Mouse (Mus musculus): Measurements from ENCODE around the gene Tas2r143. TPM values are rescaled to one million over a fixed set of nuclear protein-coding genes. Genes with fewer than 3 reads are reported as not detected.

Tas2r143 gene
- polyA plus RNA-seq, 1 experiment from 2014 or later, result not detected

- Histone ChIP-seq H3K4me2 (replicated peaks) (no peak overlapping the region), H3K27ac (no peak overlapping the region), H3K9ac (no peak overlapping the region), H3K36me3 (no peaks in the 10 kb centered on the region), H3K4me1 (peaks cover 14% of the 10 kb centered on the region), H3K4me3 (no peak overlapping the region), H3K9me3 (no peaks in the 10 kb centered on the region), H3K27me3 (no peaks in the 10 kb centered on the region)
- ATAC-seq (ENCODE audit: low FRiP score, low read depth), result peak; percentile 30; the same call in 1 of the 2 replicates
- 34% methylated on average over 2 of the region's 2 CpGs for WGBS
Measured at GRCm38 (mm10) chr6:42381221-42381620, 18.8 kb upstream of the Tas2r143 start.

GRCm38 (mm10) chr6:42381916-42382381 lies 18.1 kb upstream of the Tas2r143 start:
- 68% methylated on average over 9 of the region's 9 CpGs for WGBS
- H3K9ac ChIP-seq, result no peak overlapping the region
- H3K4me1 ChIP-seq, result peaks cover 14% of the 10 kb centered on the region
- peak overlapping the region; percentile 49; the same call in 1 of the 2 replicates for H3K27ac ChIP-seq
- no peak for ATAC-seq (ENCODE audit: low FRiP score, low read depth)
- H3K4me2 ChIP-seq (replicated peaks), result no peak overlapping the region
- no peaks in the 10 kb centered on the region for H3K27me3 ChIP-seq
- H3K9me3 ChIP-seq, result no peaks in the 10 kb centered on the region
- no peak overlapping the region for H3K4me3 ChIP-seq
- no peaks in the 10 kb centered on the region for H3K36me3 ChIP-seq

- Histone ChIP-seq H3K9me3 (no peaks in the 10 kb centered on the region), H3K36me3 (no peaks in the 10 kb centered on the region), H3K4me2 (replicated peaks) (no peak overlapping the region), H3K4me1 (peaks cover 14% of the 10 kb centered on the region), H3K27ac (no peak overlapping the region), H3K27me3 (no peaks in the 10 kb centered on the region), H3K9ac (no peak overlapping the region), H3K4me3 (no peak overlapping the region)
- ATAC-seq (ENCODE audit: low FRiP score, low read depth), result no peak
- WGBS, result 92% methylated on average over 5 of the region's 5 CpGs
Measured at GRCm38 (mm10) chr6:42383360-42383759, 16.7 kb upstream of the Tas2r143 start.

- 72% methylated on average over 4 of the region's 4 CpGs for WGBS
- Histone ChIP-seq H3K9me3 (no peaks in the 10 kb centered on the region), H3K27me3 (no peaks in the 10 kb centered on the region), H3K27ac (no peak overlapping the region), H3K4me1 (peaks cover 14% of the 10 kb centered on the region), H3K4me2 (replicated peaks) (no peak overlapping the region), H3K9ac (no peak overlapping the region), H3K36me3 (no peaks in the 10 kb centered on the region), H3K4me3 (no peak overlapping the region)
- ATAC-seq (ENCODE audit: low FRiP score, low read depth), result peak; percentile 80
Measured at GRCm38 (mm10) chr6:42385635-42386034, 14.4 kb upstream of the Tas2r143 start.

GRCm38 (mm10) chr6:42391796-42392330 lies 8.2 kb upstream of the Tas2r143 start:
- H3K27ac ChIP-seq, result no peak overlapping the region
- no peak overlapping the region for H3K4me3 ChIP-seq
- 18% methylated on average over 2 of the region's 2 CpGs for WGBS
- no peaks in the 10 kb centered on the region for H3K27me3 ChIP-seq
- no peak overlapping the region for H3K9ac ChIP-seq
- no peak overlapping the region for H3K4me2 ChIP-seq (replicated peaks)
- 0 out of 2 replicates have a peak, but pooled peaks cover 7% of the 10 kb centered on the region for H3K4me1 ChIP-seq
- no peaks in the 10 kb centered on the region for H3K9me3 ChIP-seq
- ATAC-seq (ENCODE audit: low FRiP score, low read depth), result no peak
- no peaks in the 10 kb centered on the region for H3K36me3 ChIP-seq

- 73% methylated on average over 9 of the region's 9 CpGs for WGBS
- Histone ChIP-seq H3K27me3 (no peaks in the 10 kb centered on the region), H3K9ac (no peak overlapping the region), H3K4me3 (no peak overlapping the region), H3K9me3 (no peaks in the 10 kb centered on the region), H3K36me3 (no peaks in the 10 kb centered on the region), H3K4me1 (0 out of 2 replicates have a peak, but pooled peaks cover 7% of the 10 kb centered on the region), H3K4me2 (replicated peaks) (no peak overlapping the region), H3K27ac (no peak overlapping the region)
- ATAC-seq (ENCODE audit: low FRiP score, low read depth), result peak; percentile 51; the same call in 1 of the 2 replicates
Measured at GRCm38 (mm10) chr6:42395960-42396809, 3.9 kb upstream of the Tas2r143 start.

GRCm38 (mm10) chr6:42397041-42397657 lies 2.9 kb upstream of the Tas2r143 start:
- Histone ChIP-seq H3K4me3 (no peak overlapping the region), H3K27me3 (no peaks in the 10 kb centered on the region), H3K9ac (no peak overlapping the region), H3K4me2 (replicated peaks) (no peak overlapping the region), H3K4me1 (0 out of 2 replicates have a peak, but pooled peaks cover under 1% of the 10 kb centered on the region), H3K27ac (no peak overlapping the region), H3K36me3 (no peaks in the 10 kb centered on the region), H3K9me3 (no peaks in the 10 kb centered on the region)
- WGBS, result 66% methylated on average over 3 of the region's 3 CpGs
- no peak for ATAC-seq (ENCODE audit: low FRiP score, low read depth)

- 85% methylated on average over 3 of the region's 3 CpGs for WGBS
- Histone ChIP-seq H3K9ac (no peak overlapping the region), H3K9me3 (no peaks in the 10 kb centered on the region), H3K27ac (no peak overlapping the region), H3K4me1 (no peaks in the 10 kb centered on the region), H3K4me2 (replicated peaks) (no peak overlapping the region), H3K4me3 (no peak overlapping the region), H3K27me3 (no peaks in the 10 kb centered on the region), H3K36me3 (no peaks in the 10 kb centered on the region)
- ATAC-seq (ENCODE audit: low FRiP score, low read depth), result no peak
Measured at GRCm38 (mm10) chr6:42398285-42398684, 1.8 kb upstream of the Tas2r143 start.

GRCm38 (mm10) chr6:42398998-42399397 lies 1.0 kb upstream of the Tas2r143 start:
- Histone ChIP-seq H3K9me3 (no peaks in the 10 kb centered on the region), H3K27me3 (no peaks in the 10 kb centered on the region), H3K27ac (no peak overlapping the region), H3K4me1 (no peaks in the 10 kb centered on the region), H3K36me3 (no peaks in the 10 kb centered on the region), H3K9ac (no peak overlapping the region), H3K4me2 (replicated peaks) (no peak overlapping the region), H3K4me3 (no peak overlapping the region)
- ATAC-seq (ENCODE audit: low FRiP score, low read depth), result no peak
- WGBS, result 81% methylated on average over 1 of the region's 1 CpGs

GRCm38 (mm10) chr6:42405134-42405533 lies 5.1 kb downstream of the Tas2r143 start, which contains the start of gene Tas2r135:
TSS of gene Tas2r135 (plus strand) at chr6:42405434.
- Histone ChIP-seq H3K27ac (no peak within 1 kb of the TSS), H3K27me3 (no peaks in the 10 kb centered on the region), H3K4me1 (no peaks in the 10 kb centered on the region), H3K9ac (no peak within 1 kb of the TSS), H3K36me3 (no peaks in the 10 kb centered on the region), H3K9me3 (no peaks in the 10 kb centered on the region), H3K4me2 (replicated peaks) (no peak within 1 kb of the TSS), H3K4me3 (no peak within 1 kb of the TSS)
- 74% methylated on average over 2 of the region's 2 CpGs for WGBS
- ATAC-seq (ENCODE audit: low FRiP score, low read depth), result no peak

GRCm38 (mm10) chr6:42419443-42419842 lies 19.4 kb downstream of the Tas2r143 start:
- Histone ChIP-seq H3K4me1 (no peaks in the 10 kb centered on the region), H3K4me2 (replicated peaks) (no peak overlapping the region), H3K27ac (no peak overlapping the region), H3K27me3 (no peaks in the 10 kb centered on the region), H3K36me3 (no peaks in the 10 kb centered on the region), H3K9ac (no peak overlapping the region), H3K9me3 (no peaks in the 10 kb centered on the region), H3K4me3 (no peak overlapping the region)
- ATAC-seq (ENCODE audit: low FRiP score, low read depth), result no peak
- 90% methylated on average over 2 of the region's 2 CpGs for WGBS

- Histone ChIP-seq H3K9me3 (no peaks in the 10 kb centered on the region), H3K4me3 (no peak overlapping the region), H3K9ac (no peak overlapping the region), H3K36me3 (no peaks in the 10 kb centered on the region), H3K27me3 (no peaks in the 10 kb centered on the region), H3K4me2 (replicated peaks) (no peak overlapping the region), H3K4me1 (no peaks in the 10 kb centered on the region), H3K27ac (no peak overlapping the region)
- no peak for ATAC-seq (ENCODE audit: low FRiP score, low read depth)
- 82% methylated on average over 2 of the region's 2 CpGs for WGBS
Measured at GRCm38 (mm10) chr6:42421439-42421838, 21.4 kb downstream of the Tas2r143 start.

All from limb, embryonic 13.5 days (tissue).